Mouse (Mus musculus) gastrocnemius, adult 18-20 months (tissue): ENCODE data around the gene Gm27029. TPM values are rescaled to one million over a fixed set of nuclear protein-coding genes. Genes with fewer than 3 reads are reported as not detected.
"Not testable (repeated sequence)": the region's sequence is repeated elsewhere in the genome, so short reads cannot be mapped to it uniquely, and the experiment has no call there.

ENCODE experiments used
- DNase-seq: peaks from one replicate; pipeline ENCODE4 v3.0.0; 2021; ENCODE audit warnings: low spot score
- total RNA-seq, 2 experiments: library from RNA; stranded (reverse); gene quantifications; 2 replicates each; pipeline ENCODE4 v1.2.3; 2021

Gm27029 gene
- total RNA-seq, 2 experiments from 2014 or later, result 5.5 to 6.8 TPM

- DNase-seq, result peak; percentile 99
These were observed 573 bp upstream of the Gm27029 start, which contains the start of the genes Rundc1 and Ptges3l for GRCm38 (mm10) chr11:101424925-101425813. Gene Rundc1, plus strand, starts transcription at chr11:101425085. Gene Ptges3l, minus strand, starts transcription at chr11:101425333.

GRCm38 (mm10) chr11:101420148-101420547 lies 4.4 kb downstream of the Gm27029 start:
- no peak for DNase-seq

- no peak for DNase-seq
These were observed 5.0 kb downstream of the Gm27029 start for GRCm38 (mm10) chr11:101419610-101420009.

- DNase-seq, result no peak
These were observed 5.6 kb downstream of the Gm27029 start for GRCm38 (mm10) chr11:101418991-101419390.

- peak; percentile 90 for DNase-seq
These were observed 7.3 kb downstream of the Gm27029 start, which contains the start of gene Aarsd1 for GRCm38 (mm10) chr11:101417101-101417855. Gene Aarsd1, minus strand, starts transcription at chr11:101417615.

- no peak for DNase-seq
These were observed 8.0 kb downstream of the Gm27029 start for GRCm38 (mm10) chr11:101416433-101417100.

- DNase-seq, result no peak
These were observed 9.3 kb downstream of the Gm27029 start for GRCm38 (mm10) chr11:101415306-101415705.

- peak; percentile 69 for DNase-seq
These were observed 29.5 kb downstream of the Gm27029 start for GRCm38 (mm10) chr11:101395110-101395509.

GRCm38 (mm10) chr11:101381817-101382216 lies 42.8 kb downstream of the Gm27029 start:
- DNase-seq, result no peak

GRCm38 (mm10) chr11:101378926-101379325 lies 45.7 kb downstream of the Gm27029 start:
- no peak for DNase-seq

GRCm38 (mm10) chr11:101378196-101378595 lies 46.4 kb downstream of the Gm27029 start:
- not testable (repeated sequence) for DNase-seq

GRCm38 (mm10) chr11:101374421-101374938 lies 50.1 kb downstream of the Gm27029 start:
- no peak for DNase-seq

- no peak for DNase-seq
These were observed 54.5 kb downstream of the Gm27029 start for GRCm38 (mm10) chr11:101370141-101370540.

- no peak for DNase-seq
These were observed 57.2 kb downstream of the Gm27029 start, which contains the start of gene G6pc for GRCm38 (mm10) chr11:101367326-101367935. Gene G6pc, plus strand, starts transcription at chr11:101367561.

- DNase-seq, result no peak
These were observed 60.1 kb downstream of the Gm27029 start for GRCm38 (mm10) chr11:101364531-101364931.

GRCm38 (mm10) chr11:101360651-101361113 lies 63.9 kb downstream of the Gm27029 start:
- DNase-seq, result no peak

- DNase-seq, result no peak
These were observed 64.8 kb downstream of the Gm27029 start for GRCm38 (mm10) chr11:101359776-101360175.

GRCm38 (mm10) chr11:101357505-101358182 lies 67.0 kb downstream of the Gm27029 start:
- no peak for DNase-seq
